Mouse (Mus musculus): ENCODE results near the gene Gm47791.

DNA sequence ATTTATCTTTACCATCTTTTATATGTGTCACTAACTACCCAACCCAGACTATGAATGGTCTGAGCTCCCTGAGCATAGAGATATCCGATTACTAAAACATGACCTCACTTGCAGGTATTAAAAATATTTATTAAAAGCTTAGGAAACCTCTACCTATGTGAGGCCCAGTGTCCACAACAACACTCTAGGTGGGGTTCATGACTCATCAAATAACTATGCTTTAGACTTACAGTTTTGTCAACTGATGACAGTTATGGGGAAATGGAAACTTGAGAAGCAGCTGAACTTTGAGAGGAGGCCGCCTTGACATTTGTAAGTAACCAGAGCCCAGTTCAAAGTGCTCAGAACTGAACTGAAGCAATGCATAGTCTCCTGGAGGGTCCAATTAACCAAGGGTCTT lies 24.2 kb upstream of the Gm47791 start:
- TF ChIP-seq CHD2 (IDR thresholded peaks at IDR 0.05; ENCODE audit: low read depth, low read length): no peak
- TF ChIP-seq ZC3H11A (IDR thresholded peaks at IDR 0.05; ENCODE audit: borderline replicate concordance, low read depth, low read length): no peak
- TF ChIP-seq HCFC1 (IDR thresholded peaks at IDR 0.05; ENCODE audit: borderline replicate concordance, insufficient read depth, low read length): no peak
- no peak for TF ChIP-seq MAFK (IDR thresholded peaks at IDR 0.05; ENCODE audit: insufficient read depth, low read depth, low read length)
